Mouse (Mus musculus) adrenal gland, adult (tissue): Measurements from ENCODE around the gene Adad2.

ENCODE experiments used
- DNase-seq, 2 experiments: peaks; one replicate each; pipeline ENCODE4 v3.0.0; 2022 to 2023; ENCODE audit warnings: low spot score in 1 of 2; ENCODE audit not compliant: inconsistent age in 2 of 2

Gene Adad2

DNA sequence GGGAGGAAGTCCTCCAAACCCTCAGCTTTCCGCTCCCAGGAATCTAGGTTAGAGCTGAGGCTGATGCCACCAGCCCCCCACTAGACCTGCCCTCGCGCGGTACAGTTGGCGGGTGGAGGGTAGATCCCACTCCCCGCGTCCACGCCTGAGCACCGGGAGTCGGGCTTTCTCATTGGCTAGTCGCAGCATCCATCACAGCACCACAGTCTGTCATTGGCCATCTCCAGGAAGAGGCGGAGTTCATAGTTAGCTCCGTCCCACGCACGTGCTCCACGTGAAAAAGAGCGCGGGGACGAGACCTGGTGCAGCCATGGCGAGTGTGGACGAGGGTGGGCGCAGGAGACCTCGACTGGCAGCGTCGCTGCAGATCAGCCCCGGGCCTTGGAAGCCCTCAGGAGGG, at the start of gene Adad2:
Gene Adad2, plus strand, starts transcription at position 277 of the 400 bp plus-strand sequence.
- no peak for DNase-seq

GRCm38 (mm10) chr8:119563849-119564251, 48.7 kb upstream of the Adad2 start:
- DNase-seq = no peak

DNA sequence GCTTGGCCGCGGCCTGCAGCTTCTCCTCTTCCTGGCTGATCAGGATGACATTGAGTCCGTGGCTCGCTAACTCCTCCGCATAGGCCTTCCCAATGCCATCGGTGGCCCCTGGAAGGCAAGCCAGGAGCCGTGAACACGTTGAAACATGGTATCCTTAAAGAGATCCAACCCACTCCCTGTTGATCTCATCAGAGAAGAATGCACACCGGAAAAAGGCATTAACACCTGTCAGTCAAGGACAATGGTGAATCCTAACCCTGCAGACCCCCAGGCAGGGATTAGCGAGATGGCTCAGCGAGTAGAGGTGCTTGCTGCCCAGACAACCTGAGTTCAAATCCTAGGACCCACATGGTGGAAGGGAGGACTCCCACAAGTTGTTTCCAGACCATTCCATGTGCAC, 46.2 kb upstream of the Adad2 start:
- DNase-seq = no peak

DNA sequence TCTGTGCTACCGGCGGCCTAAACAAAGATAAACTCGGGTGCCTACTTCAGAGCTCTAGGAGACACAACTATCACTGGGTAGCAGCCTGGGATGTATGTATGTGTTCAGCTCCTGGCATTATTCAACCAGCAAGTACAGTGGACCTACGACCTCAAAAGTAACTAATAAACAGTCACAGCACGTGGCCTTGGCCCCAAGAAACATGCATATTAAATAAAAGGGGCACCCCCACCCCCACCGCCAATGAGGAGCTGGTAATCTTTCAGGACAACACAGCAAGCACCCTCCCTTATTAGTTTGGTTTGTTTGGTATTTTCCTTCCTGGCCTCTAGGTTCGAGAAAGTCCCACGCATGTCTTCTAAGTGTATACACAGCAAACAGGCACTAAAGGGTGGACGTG, 44.3 kb upstream of the Adad2 start:
- DNase-seq = no peak

DNA sequence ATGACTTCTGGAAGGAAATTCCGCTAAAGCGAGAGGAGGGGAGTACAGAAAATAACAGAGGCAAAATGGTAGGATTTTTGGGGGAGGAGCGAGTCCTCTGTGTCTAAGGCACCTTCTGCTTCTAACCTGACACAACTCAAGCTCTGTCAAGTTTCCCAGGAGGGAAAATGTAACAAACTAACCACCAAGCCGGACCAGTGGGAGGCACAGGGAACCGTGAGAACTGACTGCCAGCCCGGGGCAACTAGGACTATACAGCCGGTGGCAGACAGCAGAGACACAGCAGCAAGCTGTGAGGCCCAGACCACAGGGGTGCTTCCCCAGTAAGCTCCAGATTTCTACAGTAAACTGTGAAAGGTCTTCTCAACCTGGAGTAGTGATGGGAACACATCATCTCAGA, 43.6 kb upstream of the Adad2 start:
- DNase-seq = no peak

GRCm38 (mm10) chr8:119569881-119570280, 42.7 kb upstream of the Adad2 start:
- DNase-seq = no peak

DNA sequence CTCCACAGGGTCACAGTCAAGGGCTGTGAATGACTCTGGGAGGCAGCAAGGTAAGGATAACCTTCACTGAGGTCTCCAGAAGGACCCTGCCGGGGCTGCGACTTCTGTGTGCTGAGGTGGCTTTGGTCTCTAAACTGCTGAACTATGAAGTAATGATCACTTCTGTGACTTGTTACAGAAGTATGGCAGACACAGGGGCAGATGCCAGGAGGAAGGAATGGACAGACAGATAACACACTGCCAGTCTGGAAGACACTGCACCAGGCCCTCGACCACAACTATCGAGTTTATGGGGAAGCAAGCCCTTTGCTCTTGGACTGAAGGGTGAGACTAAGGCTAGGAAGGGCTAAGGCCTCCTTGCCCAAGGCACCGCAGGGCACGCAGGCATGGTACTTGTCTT, 41.4 kb upstream of the Adad2 start:
- DNase-seq = peak in 1 of 2 experiments; percentile 51

GRCm38 (mm10) chr8:119572411-119572810, 40.1 kb upstream of the Adad2 start:
- DNase-seq = no peak

DNA sequence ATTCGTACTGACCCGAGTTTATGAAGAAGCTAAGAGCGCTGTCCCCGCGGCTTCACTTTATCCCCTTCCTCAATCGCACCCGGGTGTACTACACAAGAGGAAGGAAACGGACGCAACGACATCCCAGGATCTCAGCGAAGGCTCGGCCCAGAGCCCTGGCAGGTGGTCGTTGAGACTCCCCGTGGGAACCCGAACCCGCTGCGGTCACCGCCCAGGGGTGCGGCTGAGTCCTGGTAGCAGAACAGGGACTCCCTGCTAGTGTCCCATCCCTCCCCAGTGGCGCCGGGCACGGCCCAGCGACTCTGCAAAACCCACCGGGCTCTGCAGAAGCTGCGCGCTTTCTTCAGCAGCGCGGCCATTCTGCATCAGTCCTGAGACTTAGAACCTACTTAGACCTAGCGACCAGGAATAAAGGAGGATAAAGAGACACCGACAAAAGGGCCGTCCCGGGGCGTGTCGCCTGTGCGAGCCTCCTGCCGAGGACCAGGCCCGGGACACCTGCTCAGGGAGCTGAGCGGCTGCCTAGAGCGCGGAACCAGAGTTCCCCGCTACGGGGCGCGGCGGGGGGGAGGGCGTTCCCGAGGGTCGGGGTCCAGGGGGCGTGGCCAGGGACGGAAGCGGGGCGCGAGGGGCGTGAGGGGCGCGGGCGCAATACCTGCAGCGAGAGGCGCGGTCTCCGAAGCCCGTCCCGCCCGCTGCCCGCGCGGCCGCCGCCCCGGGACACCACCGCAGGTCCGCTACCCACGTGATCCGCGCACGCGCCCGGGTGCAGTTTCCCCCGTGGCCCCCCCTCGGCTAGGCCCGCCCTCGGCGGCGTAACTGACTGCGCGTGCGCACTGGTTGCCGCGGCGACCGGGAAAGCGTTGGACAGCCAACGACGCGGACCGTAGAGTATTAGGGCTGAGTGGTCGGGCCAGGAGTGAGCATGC, 37.8 kb upstream of the Adad2 start, which contains the start of the genes Hsdl1 and Dnaaf1:
Gene Hsdl1, minus strand, starts transcription at position 747 of the 929 bp plus-strand sequence.
Gene Dnaaf1, plus strand, starts transcription at position 799 of the 929 bp plus-strand sequence.
- DNase-seq = peak; percentile 97 to 99

GRCm38 (mm10) chr8:119575366-119575726, 37.2 kb upstream of the Adad2 start:
- no peak for DNase-seq

DNA sequence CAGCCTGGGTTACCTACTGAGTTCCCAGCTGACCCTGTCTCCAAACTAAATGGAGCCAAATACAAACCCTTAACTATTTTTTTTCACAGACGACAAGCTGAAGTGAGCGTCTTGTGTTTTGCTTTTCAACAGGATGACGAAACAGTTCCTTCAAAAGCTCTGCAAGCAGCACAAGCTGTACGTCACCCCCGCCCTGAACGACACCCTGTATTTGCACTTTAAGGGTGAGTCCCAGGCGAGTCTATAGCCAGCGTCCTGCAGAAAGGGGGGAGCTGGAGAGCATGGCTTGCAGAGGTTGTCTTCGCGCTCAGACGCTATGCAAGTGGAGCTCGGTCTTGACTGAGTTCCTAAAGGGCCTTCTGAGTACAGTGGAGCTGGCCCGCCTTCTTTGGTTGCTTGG, 33.5 kb upstream of the Adad2 start:
- DNase-seq = no peak

DNA sequence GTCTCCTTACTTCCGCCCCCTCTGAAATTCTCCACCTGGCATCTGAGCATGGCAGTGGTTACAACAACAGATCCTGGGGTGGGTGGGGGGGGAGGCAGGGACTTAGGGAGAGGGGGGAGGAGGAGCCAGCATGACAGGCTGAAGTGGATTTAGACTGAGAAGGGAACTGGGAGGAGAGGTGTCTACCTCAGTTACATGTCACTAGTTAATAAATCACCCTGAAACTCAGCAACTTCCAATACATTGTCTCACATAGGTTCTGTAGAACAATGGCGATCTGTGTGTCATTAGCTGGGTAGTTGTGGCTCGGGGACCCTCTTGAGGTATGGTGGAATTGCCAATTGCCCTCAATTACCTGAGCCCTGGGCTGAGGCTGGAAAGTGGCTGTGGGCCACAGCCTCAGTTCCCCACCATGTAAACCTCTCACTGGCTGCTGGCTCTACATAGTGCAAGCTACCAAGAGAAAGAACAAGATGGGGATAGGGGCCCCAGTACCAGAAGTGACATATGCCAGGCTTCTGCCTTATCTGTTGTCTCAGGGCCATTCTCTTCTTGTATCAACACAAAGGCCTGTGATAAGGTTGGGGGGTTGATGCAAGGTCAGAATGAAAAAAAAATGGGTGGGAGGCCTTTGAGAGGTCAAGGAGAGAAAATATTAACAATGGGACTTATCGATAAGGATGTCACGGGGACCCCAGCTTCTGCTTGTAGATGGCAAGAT, 31.9 kb upstream of the Adad2 start:
- DNase-seq = no peak

- no peak for DNase-seq
These were observed 26.6 kb upstream of the Adad2 start for GRCm38 (mm10) chr8:119585901-119586300.

DNA sequence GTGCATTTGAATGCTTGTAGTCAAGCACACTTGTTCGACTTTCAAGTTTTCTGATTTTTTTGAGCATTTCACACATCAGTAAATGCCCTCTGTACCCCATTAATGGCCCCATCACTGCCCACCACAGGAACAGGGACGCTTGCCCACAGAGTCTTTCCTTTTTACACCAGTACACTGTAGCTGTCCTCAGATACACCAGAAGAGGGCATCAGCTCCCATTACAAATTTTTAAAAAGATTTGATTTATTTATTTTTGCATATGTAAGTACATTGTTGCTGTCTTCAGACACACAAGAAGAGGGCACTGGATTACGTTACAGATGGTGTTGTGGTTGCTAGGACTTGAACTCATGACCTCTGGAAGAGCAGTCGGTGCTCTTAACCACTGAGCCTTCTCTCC, 24.2 kb upstream of the Adad2 start:
- no peak for DNase-seq

DNA sequence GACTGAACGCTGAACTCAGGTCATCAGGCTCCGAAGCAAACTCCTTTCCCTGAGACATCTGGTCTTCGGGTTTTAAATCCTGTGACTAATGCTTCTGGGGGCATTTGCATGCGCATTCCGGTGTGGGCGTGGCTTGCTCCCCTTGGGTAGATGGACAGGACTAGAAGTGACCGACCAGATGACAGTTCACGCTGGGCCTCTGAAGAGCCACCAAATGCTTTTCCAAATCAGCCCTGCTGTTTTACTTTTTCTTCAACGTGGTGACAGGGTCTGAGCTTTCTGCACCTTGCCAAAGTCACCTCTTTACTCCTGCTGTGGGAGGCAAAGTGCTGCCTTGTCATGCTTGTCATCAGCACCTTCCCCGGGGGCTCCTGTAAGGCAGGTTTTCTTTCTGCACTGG, 23.7 kb upstream of the Adad2 start:
- DNase-seq = no peak

GRCm38 (mm10) chr8:119590348-119590747, 22.2 kb upstream of the Adad2 start:
- DNase-seq = no peak

DNA sequence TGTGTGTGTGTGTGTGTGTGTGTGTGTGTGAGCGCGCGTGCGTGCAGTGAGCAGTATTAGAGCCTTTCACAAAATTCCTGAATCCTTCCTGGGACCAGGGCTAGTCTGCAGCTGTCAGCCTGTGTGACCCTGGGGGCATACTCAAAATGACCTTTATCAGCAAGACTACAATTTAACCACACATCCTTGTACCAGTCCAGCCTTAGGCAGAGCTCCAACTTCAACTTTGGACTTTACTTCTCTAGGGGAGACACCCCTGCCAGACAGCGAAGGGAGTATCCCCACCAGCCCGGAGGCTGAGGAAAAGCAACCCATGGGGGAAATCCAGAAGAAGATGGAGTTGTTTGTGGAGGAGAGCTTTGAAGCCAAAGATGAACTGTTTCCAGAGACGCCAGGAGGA, 21.1 kb upstream of the Adad2 start:
- DNase-seq = no peak

DNA sequence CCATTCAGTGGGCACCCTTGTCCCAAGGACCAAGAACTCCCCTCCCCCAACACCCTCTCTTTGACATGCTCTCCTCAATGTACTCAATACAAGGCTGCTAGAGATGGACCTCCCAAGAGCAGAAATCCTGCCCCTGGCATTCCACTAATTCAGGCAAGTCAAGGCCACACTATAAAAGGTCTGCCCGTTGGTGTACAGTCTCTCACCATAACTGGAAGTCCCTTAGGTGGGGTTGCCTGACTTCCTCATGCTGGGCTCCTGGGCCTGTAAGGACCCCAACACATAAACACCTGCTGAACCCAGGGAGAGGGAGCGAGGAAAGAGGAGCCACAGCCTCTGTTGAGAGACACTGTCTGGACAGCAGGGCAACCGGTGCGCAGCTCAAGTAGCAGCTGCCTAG, 8.8 kb upstream of the Adad2 start:
- peak in 1 of 2 experiments; percentile 74 for DNase-seq

- peak in 1 of 2 experiments; percentile 75 for DNase-seq
These were observed 8.1 kb upstream of the Adad2 start for GRCm38 (mm10) chr8:119604398-119604803.

- peak; percentile 92 to 98 for DNase-seq
These were observed 7.6 kb upstream of the Adad2 start, which contains the start of gene Taf1c for GRCm38 (mm10) chr8:119604996-119605395. TSS of gene Taf1c (minus strand) at chr8:119605222.

DNA sequence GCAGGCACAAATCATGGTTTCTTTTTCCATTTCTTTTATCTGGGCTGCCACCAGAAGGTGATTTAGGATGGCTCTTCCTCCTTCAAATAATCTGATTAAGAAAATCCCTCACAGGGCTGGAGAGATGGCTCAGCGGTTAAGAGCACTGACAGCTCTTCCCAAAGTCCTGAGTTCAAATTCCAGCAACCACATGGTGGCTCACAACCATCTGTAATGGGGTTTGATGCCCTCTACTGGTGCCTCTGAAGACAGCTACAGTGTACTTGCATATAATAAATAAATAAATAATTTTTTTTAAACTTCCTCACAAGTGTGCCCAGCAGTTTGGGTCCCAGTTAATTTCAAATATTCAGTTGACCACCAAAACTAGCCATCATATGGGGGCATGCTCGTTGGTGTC, 6.3 kb upstream of the Adad2 start:
- no peak for DNase-seq

GRCm38 (mm10) chr8:119615096-119615495, 2.5 kb downstream of the Adad2 start:
- no peak for DNase-seq
